Mouse (Mus musculus): ENCODE measurements around the gene Ddx54. TPM values are rescaled to one million over a fixed set of nuclear protein-coding genes. Genes with fewer than 3 reads are reported as not detected.
A peak's percentile ranks its signal among the peaks of the same experiment; 100 is the strongest.

The Ddx54 gene
- total and polyA plus RNA-seq, 3 experiments = 63.7 to 91.8 (median 83.6) TPM

DNA sequence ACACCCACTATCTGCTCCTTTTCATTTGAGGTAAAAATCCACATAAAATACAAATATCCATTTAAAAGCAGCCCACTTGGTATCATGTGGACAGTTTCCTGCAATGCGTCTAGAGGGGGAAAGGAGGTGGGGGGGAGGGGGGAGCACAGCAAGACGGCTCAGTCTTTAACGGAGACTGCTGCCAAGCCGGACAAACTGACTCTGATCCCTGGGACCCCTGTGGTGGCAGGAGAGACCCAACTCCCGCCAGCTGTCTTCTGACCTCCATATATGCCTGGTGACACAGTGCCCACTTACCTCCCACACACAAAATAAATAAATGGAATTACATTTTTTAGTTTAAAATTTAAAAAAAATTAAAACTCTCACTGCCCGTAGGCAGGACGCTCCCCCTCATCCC, 9.0 kb upstream of the Ddx54 start:
- no peak overlapping the region for H3K9ac ChIP-seq (ENCODE audit: insufficient read depth, low read depth)
- in situ Hi-C loops (cut with MboI; ENCODE audit: low pct_ligation_motif_present, low pct_unique_long_range_greater_than_20kb, low sequenced_read_pairs) (loop anchor here (25.0 kb wide), 2 partner anchors 341 to 466 kb away; no protein-coding TSS in a partner anchor), dilution Hi-C loops (cut with MboI; ENCODE audit: extremely low pct_ligation_motif_present, extremely low pct_unique_long_range_greater_than_20kb, low sequenced_read_pairs) (no loop called here)
- peaks cover 0 to 17% of the 10 kb centered on the region in 2 experiments for H3K36me3 ChIP-seq (replicated peaks in 1 of 2; ENCODE audit: control insufficient read depth in 1 of 2, insufficient read depth in 1 of 2, low read length in 1 of 2)
- no peaks in the 10 kb centered on the region for H3K79me2 ChIP-seq (replicated peaks; ENCODE audit: control insufficient read depth, extremely low read depth, insufficient read depth, poor library complexity, severe bottlenecking)
- H3K4me2 ChIP-seq (ENCODE audit: insufficient read depth, low read depth, poor library complexity, severe bottlenecking) = no peak overlapping the region
- H3K27me3 ChIP-seq (replicated peaks) = peaks cover 2% of the 10 kb centered on the region
- peaks cover 3 to 10% of the 10 kb centered on the region in 2 experiments for H3K4me1 ChIP-seq (ENCODE audit: control insufficient read depth in 1 of 2, insufficient read depth in 2 of 2)
- no peak for DNase-seq (ENCODE audit: extremely low read depth)
- H3K4me3 ChIP-seq (replicated peaks in 1 of 3; ENCODE audit: low read depth in 2 of 3, low read length in 2 of 3, poor library complexity in 1 of 3) = no peak overlapping the region
- no peaks in the 10 kb centered on the region for H3K9me3 ChIP-seq (replicated peaks; ENCODE audit: low read length)
- no peak for TF ChIP-seq SMC3 (IDR thresholded peaks at IDR 0.05; ENCODE audit: low read depth, low read length)
- no peak for TF ChIP-seq JUND (conservative IDR thresholded peaks at IDR 0.05; ENCODE audit: low read depth, low read length)
- no peak for TF ChIP-seq ZKSCAN1 (IDR thresholded peaks at IDR 0.05; ENCODE audit: borderline replicate concordance, low read depth, low read length)
- no peak for TF ChIP-seq IRF4 (IDR thresholded peaks at IDR 0.05; ENCODE audit: low read depth, low read length)
- TF ChIP-seq PAX5 (IDR thresholded peaks at IDR 0.05; ENCODE audit: low read length) = no peak
- no peak for TF ChIP-seq MAX (IDR thresholded peaks at IDR 0.05; ENCODE audit: low read length)
- no peak for TF ChIP-seq BHLHE40 (IDR thresholded peaks at IDR 0.05; ENCODE audit: low read depth, low read length)
- no peak for TF ChIP-seq ZMIZ1 (IDR thresholded peaks at IDR 0.05; ENCODE audit: low read depth, low read length)
- TF ChIP-seq KAT2A (IDR thresholded peaks at IDR 0.05; ENCODE audit: insufficient replicate concordance, low read length) = no peak
- no peak for TF ChIP-seq POLR2AphosphoS2 (IDR thresholded peaks at IDR 0.05; ENCODE audit: low read depth, low read length)
- TF ChIP-seq MEF2A (IDR thresholded peaks at IDR 0.05; ENCODE audit: borderline replicate concordance, low read depth, low read length) = no peak
- TF ChIP-seq RAD21 (IDR thresholded peaks at IDR 0.05; ENCODE audit: low read depth, low read length) = no peak
- TF ChIP-seq UBTF (IDR thresholded peaks at IDR 0.05; ENCODE audit: low read depth, low read length) = no peak
- TF ChIP-seq ZC3H11A (IDR thresholded peaks at IDR 0.05; ENCODE audit: low read depth, low read length) = no peak
- no peak for TF ChIP-seq POLR2A (IDR thresholded peaks at IDR 0.05; ENCODE audit: low read depth, low read length)
- no peak for TF ChIP-seq EP300 (IDR thresholded peaks at IDR 0.05; ENCODE audit: low read length)
- no peak for TF ChIP-seq RCOR1 (conservative IDR thresholded peaks at IDR 0.05; ENCODE audit: low read depth, low read length)
- no peak for TF ChIP-seq JUN (IDR thresholded peaks at IDR 0.05; ENCODE audit: insufficient read depth, low read depth, low read length)
- no peak overlapping the region for H3K27ac ChIP-seq (ENCODE audit: insufficient read depth, low read depth)

DNA sequence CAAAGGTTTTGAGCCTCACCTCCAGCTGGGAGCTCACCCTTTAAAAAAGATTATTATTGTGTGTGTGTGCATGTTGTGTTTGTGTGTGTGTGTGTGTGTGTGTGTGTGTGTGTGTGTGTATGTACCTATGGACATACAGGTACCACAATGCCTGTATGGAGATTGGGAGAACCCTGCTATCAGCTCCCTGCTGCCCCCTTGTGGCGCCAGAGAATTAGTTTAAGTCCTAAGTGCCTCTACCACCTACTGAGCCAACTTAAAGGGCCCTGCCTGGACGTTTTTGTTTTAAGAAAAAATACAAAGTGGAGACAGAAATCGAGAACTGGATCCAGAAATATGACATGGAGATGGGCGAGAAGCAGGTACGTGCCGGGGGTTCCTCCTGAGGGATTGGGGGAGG, 7.7 kb upstream of the Ddx54 start:
- Histone ChIP-seq H3K36me3 (replicated peaks in 1 of 2; ENCODE audit: control insufficient read depth in 1 of 2, insufficient read depth in 1 of 2, low read length in 1 of 2) (peaks cover 0 to 29% of the 10 kb centered on the region in 2 experiments), H3K27me3 (replicated peaks) (peaks cover 2% of the 10 kb centered on the region), H3K4me1 (ENCODE audit: control insufficient read depth in 1 of 2, insufficient read depth in 2 of 2) (peaks cover 0 to 10% of the 10 kb centered on the region in 2 experiments; a peak in 2 of 4 replicates), H3K9me3 (replicated peaks; ENCODE audit: low read length) (no peaks in the 10 kb centered on the region), H3K4me2 (ENCODE audit: insufficient read depth, low read depth, poor library complexity, severe bottlenecking) (peak overlapping the region; percentile 53), H3K27ac (ENCODE audit: insufficient read depth, low read depth) (no peak overlapping the region), H3K4me3 (replicated peaks in 1 of 3; ENCODE audit: low read depth in 2 of 3, low read length in 2 of 3, poor library complexity in 1 of 3) (peak overlapping the region; percentile 25 to 56 (median 41)), H3K79me2 (replicated peaks; ENCODE audit: control insufficient read depth, extremely low read depth, insufficient read depth, poor library complexity, severe bottlenecking) (no peaks in the 10 kb centered on the region), H3K9ac (ENCODE audit: insufficient read depth, low read depth) (no peak overlapping the region)
- peak; percentile 92 for DNase-seq (ENCODE audit: extremely low read depth)
- in situ Hi-C loops (cut with MboI; ENCODE audit: low pct_ligation_motif_present, low pct_unique_long_range_greater_than_20kb, low sequenced_read_pairs) (loop anchor here (5.0 to 25.0 kb wide), 3 partner anchors 88 to 468 kb away; no protein-coding TSS in a partner anchor), dilution Hi-C loops (cut with MboI; ENCODE audit: extremely low pct_ligation_motif_present, extremely low pct_unique_long_range_greater_than_20kb, low sequenced_read_pairs) (no loop called here)
- TF ChIP-seq ELF1 (IDR thresholded peaks at IDR 0.05; ENCODE audit: low read depth, low read length) (no peak), MYC (IDR thresholded peaks at IDR 0.05; ENCODE audit: low read depth, low read length) (no peak), KAT2A (IDR thresholded peaks at IDR 0.05; ENCODE audit: insufficient replicate concordance, low read length) (no peak), IRF4 (IDR thresholded peaks at IDR 0.05; ENCODE audit: low read depth, low read length) (peak; percentile 40; the same call in 1 of the 2 replicates), E2F4 (IDR thresholded peaks at IDR 0.05; ENCODE audit: insufficient replicate concordance, low read depth, low read length) (no peak), BHLHE40 (IDR thresholded peaks at IDR 0.05; ENCODE audit: low read depth, low read length) (no peak), USF2 (conservative IDR thresholded peaks at IDR 0.05; ENCODE audit: low read depth, low read length) (no peak), SMC3 (IDR thresholded peaks at IDR 0.05; ENCODE audit: low read depth, low read length) (peak; percentile 87), CTCF (conservative IDR thresholded peaks at IDR 0.05 in 1 of 2, IDR thresholded peaks at IDR 0.05 in 1 of 2; ENCODE audit: low read depth in 2 of 2, low read length in 2 of 2) (peak; percentile 57 to 90; a peak in 3 of 4 replicates), MAX (IDR thresholded peaks at IDR 0.05; ENCODE audit: low read length) (no peak; the same call in 1 of the 2 replicates), ZC3H11A (IDR thresholded peaks at IDR 0.05; ENCODE audit: low read depth, low read length) (peak; percentile 21; the same call in 1 of the 2 replicates), RCOR1 (conservative IDR thresholded peaks at IDR 0.05; ENCODE audit: low read depth, low read length) (no peak), MXI1 (IDR thresholded peaks at IDR 0.05; ENCODE audit: low read depth, low read length) (no peak), POLR2AphosphoS2 (IDR thresholded peaks at IDR 0.05; ENCODE audit: low read depth, low read length) (no peak), UBTF (IDR thresholded peaks at IDR 0.05; ENCODE audit: low read depth, low read length) (no peak), SIN3A (IDR thresholded peaks at IDR 0.05; ENCODE audit: low read length) (no peak), POLR2A (IDR thresholded peaks at IDR 0.05; ENCODE audit: low read depth, low read length) (no peak), MEF2A (IDR thresholded peaks at IDR 0.05; ENCODE audit: borderline replicate concordance, low read depth, low read length) (no peak), ETS1 (conservative IDR thresholded peaks at IDR 0.05; ENCODE audit: low read depth, low read length) (no peak), EP300 (IDR thresholded peaks at IDR 0.05; ENCODE audit: low read length) (no peak), RAD21 (IDR thresholded peaks at IDR 0.05; ENCODE audit: low read depth, low read length) (peak; percentile 73), TBP (conservative IDR thresholded peaks at IDR 0.05; ENCODE audit: low read depth, low read length) (no peak), NRF1 (IDR thresholded peaks at IDR 0.05; ENCODE audit: low read depth, low read length) (no peak), ZKSCAN1 (IDR thresholded peaks at IDR 0.05; ENCODE audit: borderline replicate concordance, low read depth, low read length) (no peak)

Measured in CH12.LX (cell line).